Mouse (Mus musculus): ENCODE results near the gene Gm26620. TPM values are rescaled to one million over a fixed set of nuclear protein-coding genes. Genes with fewer than 3 reads are reported as not detected.

Gm26620 gene
- polyA plus RNA-seq, 1 experiment from 2014 or later: 0.33 TPM

Other genes with a start within 250 kb of the Gm26620 start
- 30.6 and 34.5 TPM in 2 replicates for gene Olfml2b, start 240.5 kb upstream of the Gm26620 start, polyA plus RNA-seq (2015; fragmentation: Nextera tagmentation; extraction: Ambion mirVana)
- 8.9 and 9.2 TPM in 2 replicates for gene Atf6, start 17.3 kb upstream of the Gm26620 start, polyA plus RNA-seq (2015; fragmentation: Nextera tagmentation; extraction: Ambion mirVana)
- gene Dusp12, start 475 bp downstream of the Gm26620 start, polyA plus RNA-seq (2015; fragmentation: Nextera tagmentation; extraction: Ambion mirVana): 41.0 and 43.5 TPM in 2 replicates
- 0.12 TPM in 1 of 2 replicates, not detected in the other for gene Fcrlb, start 27.9 kb downstream of the Gm26620 start, polyA plus RNA-seq (2015; fragmentation: Nextera tagmentation; extraction: Ambion mirVana)
- not detected in 2 replicates for gene Fcrla, start 42.5 kb downstream of the Gm26620 start, polyA plus RNA-seq (2015; fragmentation: Nextera tagmentation; extraction: Ambion mirVana)
- gene Fcgr2b, start 91.5 kb downstream of the Gm26620 start, polyA plus RNA-seq (2015; fragmentation: Nextera tagmentation; extraction: Ambion mirVana): 4.3 and 4.5 TPM in 2 replicates
- 0.53 and 1.8 TPM in 2 replicates for gene Fcgr4, start 133.9 kb downstream of the Gm26620 start, polyA plus RNA-seq (2015; fragmentation: Nextera tagmentation; extraction: Ambion mirVana)
- gene Fcgr3, start 179.9 kb downstream of the Gm26620 start, polyA plus RNA-seq (2015; fragmentation: Nextera tagmentation; extraction: Ambion mirVana): 25.6 and 26.1 TPM in 2 replicates
- gene Cfap126, start 228.9 kb downstream of the Gm26620 start, polyA plus RNA-seq (2015; fragmentation: Nextera tagmentation; extraction: Ambion mirVana): 14.2 and 28.6 TPM in 2 replicates